Mouse (Mus musculus) stomach, postnatal 0 days (tissue): ENCODE results near the gene Anapc7. TPM values are rescaled to one million over a fixed set of nuclear protein-coding genes. Genes with fewer than 3 reads are reported as not detected.

ENCODE experiments used
- ATAC-seq: fragments of 200-750 bp; cut with Nextera tagmentation; 2 replicates; pipeline ENCODE4 v1.8.0; 2017; ENCODE audit not compliant: low FRiP score, low TSS enrichment
- DNase-seq: peaks from one replicate; pipeline ENCODE4 v3.0.0-alpha.2; 2016; ENCODE audit warnings: low spot score
- H3K27ac ChIP-seq: fragments of 300-500 bp; sonication (generic); replicated peaks from 2 replicates; pipeline ENCODE4 v1.5.1; 2014; ENCODE audit warnings: mild to moderate bottlenecking, control low read depth
- H3K27me3 ChIP-seq: fragments of 300-500 bp; sonication (generic); 2 replicates; pipeline ENCODE4 v1.6.1; 2014; ENCODE audit warnings: low read length; ENCODE audit not compliant: control insufficient read depth, insufficient read depth
- H3K36me3 ChIP-seq: fragments of 300-500 bp; sonication (generic); 2 replicates; pipeline ENCODE4 v1.6.1; 2014; ENCODE audit warnings: low read length, mixed read lengths; ENCODE audit not compliant: control insufficient read depth, insufficient read depth
- H3K4me1 ChIP-seq: fragments of 300-500 bp; sonication (generic); replicated peaks from 2 replicates; pipeline ENCODE4 v1.6.1; 2014; ENCODE audit warnings: antibody characterized with exemption; ENCODE audit not compliant: control insufficient read depth, insufficient read depth
- H3K4me2 ChIP-seq: fragments of 300-500 bp; sonication (generic); replicated peaks from 2 replicates; pipeline ENCODE4 v1.6.1; 2014; ENCODE audit warnings: low read depth, mild to moderate bottlenecking, control low read depth, moderate library complexity
- H3K4me3 ChIP-seq: fragments of 300-500 bp; sonication (generic); 2 replicates; pipeline ENCODE4 v1.5.1; 2014; ENCODE audit warnings: low read depth, low read length, control low read depth
- H3K9ac ChIP-seq: fragments of 300-500 bp; sonication (generic); 2 replicates; pipeline ENCODE4 v1.6.1; 2014; ENCODE audit warnings: mild to moderate bottlenecking, low read length, control low read depth, mixed read lengths
- H3K9me3 ChIP-seq: fragments of 300-500 bp; sonication (generic); 2 replicates; pipeline ENCODE4 v1.6.1; 2016; ENCODE audit warnings: low read length; ENCODE audit not compliant: control insufficient read depth
- CTCF ChIP-seq: IDR thresholded peaks from 2 replicates; pipeline ENCODE4 v1.5.1; 2016; ENCODE audit warnings: antibody characterized with exemption, low read depth, mild to moderate bottlenecking, moderate library complexity
- EP300 ChIP-seq: optimal IDR thresholded peaks from 2 replicates; pipeline ENCODE3; 2016; ENCODE audit warnings: antibody characterized with exemption
- WGBS: fragments of 180-500 bp; shearing (Covaris S2); extraction: QIAGEN DNeasy Blood & Tissue Kit; methylation state at CpG from one replicate; pipeline ENCODE4 v1.1.7; 2014; 5-methylcytosine and 5-hydroxymethylcytosine counted together
- polyA plus RNA-seq: library from polyadenylated mRNA; unstranded; fragments of >200 nt; fragmentation: Nextera tagmentation; extraction: Ambion mirVana; gene quantifications from 2 replicates; pipeline ENCODE4 v1.2.1, GENCODE M21; 2015

Gene Anapc7
- polyA plus RNA-seq, 1 experiment from 2014 or later, result 21.7 TPM

GRCm38 (mm10) chr5:122400628-122401302 lies 20.7 kb upstream of the Anapc7 start:
- H3K27me3 ChIP-seq, result no peaks in the 10 kb centered on the region
- H3K9ac ChIP-seq, result no peak overlapping the region
- 47% methylated on average over 18 of the region's 18 CpGs for WGBS
- peaks cover 36% of the 10 kb centered on the region for H3K36me3 ChIP-seq
- TF ChIP-seq CTCF (no peak), EP300 (peak; percentile 45)
- ATAC-seq, result peak; percentile 59
- no peak overlapping the region for H3K4me3 ChIP-seq
- no peak overlapping the region for H3K4me2 ChIP-seq
- no peaks in the 10 kb centered on the region for H3K4me1 ChIP-seq
- H3K27ac ChIP-seq, result peak overlapping the region; percentile 58; the same call in 1 of the 2 replicates
- no peaks in the 10 kb centered on the region for H3K9me3 ChIP-seq
- peak; percentile 32 for DNase-seq

DNA sequence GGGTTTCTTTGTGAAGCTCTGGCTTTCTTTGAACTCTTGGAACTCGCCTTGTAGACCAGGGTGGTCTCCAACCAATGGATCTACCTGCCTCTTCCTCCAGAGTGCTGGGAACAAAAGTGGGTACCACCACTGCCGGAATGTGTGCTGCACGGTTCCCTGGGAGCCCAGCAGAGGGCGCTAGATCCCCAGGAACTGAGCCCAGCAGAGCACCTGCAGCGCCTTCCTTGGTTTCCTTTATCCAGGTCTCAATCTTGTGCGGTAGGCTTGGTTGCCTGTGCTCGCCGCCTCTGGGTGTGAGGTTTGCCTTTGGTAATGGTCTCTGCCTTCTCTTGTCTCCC lies 20.2 kb upstream of the Anapc7 start:
- H3K4me2 ChIP-seq, result no peak overlapping the region
- no peak overlapping the region for H3K4me3 ChIP-seq
- DNase-seq (peak; percentile 80), ATAC-seq (peak; percentile 48; the same call in 1 of the 2 replicates)
- no peaks in the 10 kb centered on the region for H3K9me3 ChIP-seq
- H3K27me3 ChIP-seq, result no peaks in the 10 kb centered on the region
- no peak overlapping the region for H3K27ac ChIP-seq
- H3K9ac ChIP-seq, result no peak overlapping the region
- H3K4me1 ChIP-seq, result no peaks in the 10 kb centered on the region
- H3K36me3 ChIP-seq, result peaks cover 37% of the 10 kb centered on the region
- WGBS, result 27% methylated on average over 8 of the region's 8 CpGs
- TF ChIP-seq EP300, result no peak
- TF ChIP-seq CTCF, result peak; percentile 96

- TF ChIP-seq EP300 (no peak), CTCF (no peak)
- H3K36me3 ChIP-seq, result peaks cover 37% of the 10 kb centered on the region
- no peaks in the 10 kb centered on the region for H3K27me3 ChIP-seq
- ATAC-seq, result no peak
- H3K9ac ChIP-seq, result no peak overlapping the region
- WGBS, result 78% methylated on average over 13 of the region's 13 CpGs
- DNase-seq, result no peak
- H3K4me2 ChIP-seq, result no peak overlapping the region
- H3K4me3 ChIP-seq, result no peak overlapping the region
- no peaks in the 10 kb centered on the region for H3K9me3 ChIP-seq
- H3K4me1 ChIP-seq, result no peaks in the 10 kb centered on the region
- no peak overlapping the region for H3K27ac ChIP-seq
These were observed 19.3 kb upstream of the Anapc7 start for GRCm38 (mm10) chr5:122402160-122402559.

DNA sequence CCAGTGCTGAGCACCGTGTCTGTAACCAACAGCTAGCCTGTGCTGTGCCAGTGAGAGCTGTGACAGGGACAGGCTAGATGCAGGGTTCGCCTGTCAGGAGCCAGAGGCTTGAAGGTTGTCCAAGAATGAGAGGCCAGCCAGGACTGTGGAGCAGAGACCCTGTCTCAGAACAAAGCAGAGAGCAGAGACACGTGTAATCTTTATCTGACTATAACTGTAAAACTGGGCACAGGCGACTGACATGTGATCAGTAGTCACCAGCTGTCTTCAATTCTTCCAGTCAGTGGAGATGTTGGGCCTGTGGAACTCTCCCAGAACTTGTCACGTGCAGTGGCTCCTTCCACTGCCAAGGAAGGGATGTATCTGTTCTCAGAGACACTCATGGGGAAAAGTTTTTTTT lies 18.7 kb upstream of the Anapc7 start:
- ATAC-seq, result 0 out of 2 replicates have a peak, but pooled peaks have one; percentile 28
- TF ChIP-seq EP300 (no peak), CTCF (no peak)
- WGBS, result 79% methylated on average over 5 of the region's 5 CpGs
- Histone ChIP-seq H3K27me3 (no peaks in the 10 kb centered on the region), H3K4me3 (no peak overlapping the region), H3K4me1 (no peaks in the 10 kb centered on the region), H3K9ac (no peak overlapping the region), H3K4me2 (no peak overlapping the region), H3K9me3 (no peaks in the 10 kb centered on the region), H3K27ac (no peak overlapping the region), H3K36me3 (peaks cover 32% of the 10 kb centered on the region)
- DNase-seq, result no peak

- Histone ChIP-seq H3K4me3 (no peak overlapping the region), H3K36me3 (peaks cover 31% of the 10 kb centered on the region), H3K27me3 (no peaks in the 10 kb centered on the region), H3K4me2 (no peak overlapping the region), H3K9ac (no peak overlapping the region), H3K4me1 (no peaks in the 10 kb centered on the region), H3K9me3 (no peaks in the 10 kb centered on the region), H3K27ac (no peak overlapping the region)
- TF ChIP-seq CTCF (no peak), EP300 (no peak)
- ATAC-seq (no peak), DNase-seq (no peak)
- WGBS, result 86% methylated on average over 12 of the region's 12 CpGs
These were observed 18.1 kb upstream of the Anapc7 start for GRCm38 (mm10) chr5:122403362-122403761.

DNA sequence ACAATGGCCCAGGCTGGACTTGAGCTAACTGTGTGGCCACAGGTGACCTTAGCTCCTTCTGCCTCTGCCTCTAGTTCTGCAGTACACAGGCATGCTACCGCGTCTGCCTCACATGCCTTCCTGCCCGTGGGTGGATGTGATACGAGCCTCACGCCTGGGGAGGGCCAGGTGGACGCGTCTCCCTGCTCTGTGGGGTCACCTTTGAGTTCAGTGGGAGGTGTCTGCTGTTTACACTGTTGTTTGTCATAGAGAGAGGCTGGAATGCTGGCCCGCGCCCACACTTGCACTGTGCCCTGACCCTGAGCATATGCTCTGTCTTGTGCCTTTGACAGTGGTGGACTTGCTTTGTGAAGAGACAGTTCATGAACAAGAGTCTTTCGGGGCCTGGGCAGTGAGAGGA lies 16.0 kb upstream of the Anapc7 start:
- WGBS, result 85% methylated on average over 10 of the region's 10 CpGs
- TF ChIP-seq CTCF, result no peak
- TF ChIP-seq EP300, result no peak

More for the DNA sequence above, 16.0 kb upstream of the Anapc7 start:
- Histone ChIP-seq H3K36me3 (peaks cover 30% of the 10 kb centered on the region), H3K27ac (no peak overlapping the region), H3K9ac (no peak overlapping the region), H3K4me3 (no peak overlapping the region), H3K4me1 (no peaks in the 10 kb centered on the region), H3K9me3 (no peaks in the 10 kb centered on the region), H3K4me2 (no peak overlapping the region), H3K27me3 (no peaks in the 10 kb centered on the region)
- no peak for DNase-seq
- no peak for ATAC-seq
